Mouse (Mus musculus): ENCODE data around the gene Cfap58.
A peak's percentile ranks its signal among the peaks of the same experiment; 100 is the strongest.

Cfap58 gene

DNA sequence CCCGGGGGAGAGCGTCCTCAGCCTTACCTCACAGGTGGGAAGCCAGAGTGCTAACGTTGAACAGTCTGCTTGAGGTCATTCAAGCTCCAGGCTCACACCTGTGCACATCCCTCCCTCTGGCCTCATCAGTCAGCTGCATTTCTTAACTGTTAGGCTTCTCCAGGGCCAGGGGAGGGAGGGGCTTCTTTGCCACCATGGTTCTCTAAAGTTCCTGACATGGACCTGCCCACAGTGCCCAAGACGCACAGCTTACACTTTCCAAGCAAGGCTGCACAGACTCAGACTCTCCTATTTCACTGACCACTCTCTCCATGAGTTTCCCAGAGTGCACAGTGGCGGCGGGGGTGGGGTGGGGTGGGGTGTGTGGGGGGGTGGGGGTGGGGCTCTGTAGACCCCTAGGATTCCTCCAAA lies 28.5 kb upstream of the Cfap58 start:
- H3K36me3 ChIP-seq (ENCODE audit: control insufficient read depth, insufficient read depth, low read length, poor library complexity, severe bottlenecking): peaks cover under 1% of the 10 kb centered on the region; the same call in 1 of the 2 replicates
- no peaks in the 10 kb centered on the region for H3K27me3 ChIP-seq (ENCODE audit: control insufficient read depth, insufficient read depth, low read length, poor library complexity, severe bottlenecking)
- DNase-seq (ENCODE audit: low read depth, low spot score): no peak

DNA sequence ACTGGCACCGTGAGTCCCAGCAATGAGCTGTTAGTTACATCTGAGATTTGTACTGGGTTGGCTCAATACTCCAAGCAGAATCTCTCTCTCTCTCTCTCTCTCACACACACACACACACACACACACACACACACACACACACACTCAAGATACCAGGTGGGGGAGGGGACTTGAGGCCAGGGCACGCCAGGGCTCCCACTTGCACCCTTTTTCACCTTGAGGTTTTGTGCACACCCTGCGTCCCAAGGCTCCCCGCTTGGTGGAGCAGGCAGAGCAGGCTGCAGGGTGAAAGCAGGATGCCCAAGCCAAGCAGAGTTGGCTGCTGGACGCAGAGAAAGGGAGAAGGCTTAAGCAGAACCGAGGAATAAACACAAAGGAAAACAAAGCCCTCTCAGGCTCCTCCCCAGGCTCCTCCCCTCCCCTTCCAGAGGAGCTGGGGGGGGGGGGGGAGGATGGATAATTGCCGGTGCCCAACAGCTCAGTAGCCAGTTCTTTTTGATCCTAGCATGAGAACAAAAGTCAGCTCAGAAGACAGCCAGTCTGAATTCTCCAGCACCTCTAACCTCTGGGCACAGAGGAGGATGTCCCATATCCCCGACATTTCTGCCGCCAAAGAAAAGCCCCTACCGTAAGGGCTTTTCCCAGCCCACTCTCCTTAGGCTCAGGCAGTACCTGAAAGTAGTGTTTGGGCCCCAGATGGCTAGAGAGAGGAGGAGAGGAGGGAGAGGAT lies 27.9 kb upstream of the Cfap58 start:
- DNase-seq (ENCODE audit: low read depth, low spot score): no peak
- Histone ChIP-seq H3K27me3 (ENCODE audit: control insufficient read depth, insufficient read depth, low read length, poor library complexity, severe bottlenecking) (no peaks in the 10 kb centered on the region), H3K36me3 (ENCODE audit: control insufficient read depth, insufficient read depth, low read length, poor library complexity, severe bottlenecking) (peaks cover 2% of the 10 kb centered on the region; the same call in 1 of the 2 replicates)

DNA sequence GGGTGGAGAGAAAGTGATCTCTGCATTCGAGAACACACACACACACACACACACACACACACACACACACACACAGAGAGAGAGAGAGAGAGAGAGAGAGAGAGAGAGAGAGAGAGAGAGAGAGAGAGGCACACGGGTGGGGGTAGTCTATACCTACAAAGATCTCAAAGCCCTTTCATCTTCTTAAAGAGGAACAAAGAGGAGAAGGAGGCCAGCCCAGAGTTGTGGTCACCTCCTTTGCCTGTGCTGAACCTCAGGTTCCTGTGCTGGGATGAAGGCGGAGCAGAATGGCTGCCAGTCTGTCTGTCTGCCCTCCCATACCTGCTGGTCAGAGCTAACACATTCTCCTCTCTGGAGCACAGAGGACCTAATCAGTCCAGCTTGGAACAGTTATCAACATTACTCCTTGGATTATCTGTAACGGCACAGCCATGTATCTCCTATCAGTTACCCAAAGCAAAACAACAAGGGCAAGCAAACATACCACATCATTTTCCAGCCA lies 27.3 kb upstream of the Cfap58 start:
- peak; percentile 68 for DNase-seq (ENCODE audit: low read depth, low spot score)
- Histone ChIP-seq H3K36me3 (ENCODE audit: control insufficient read depth, insufficient read depth, low read length, poor library complexity, severe bottlenecking) (peaks cover 2% of the 10 kb centered on the region; the same call in 1 of the 2 replicates), H3K27me3 (ENCODE audit: control insufficient read depth, insufficient read depth, low read length, poor library complexity, severe bottlenecking) (no peaks in the 10 kb centered on the region)

DNA sequence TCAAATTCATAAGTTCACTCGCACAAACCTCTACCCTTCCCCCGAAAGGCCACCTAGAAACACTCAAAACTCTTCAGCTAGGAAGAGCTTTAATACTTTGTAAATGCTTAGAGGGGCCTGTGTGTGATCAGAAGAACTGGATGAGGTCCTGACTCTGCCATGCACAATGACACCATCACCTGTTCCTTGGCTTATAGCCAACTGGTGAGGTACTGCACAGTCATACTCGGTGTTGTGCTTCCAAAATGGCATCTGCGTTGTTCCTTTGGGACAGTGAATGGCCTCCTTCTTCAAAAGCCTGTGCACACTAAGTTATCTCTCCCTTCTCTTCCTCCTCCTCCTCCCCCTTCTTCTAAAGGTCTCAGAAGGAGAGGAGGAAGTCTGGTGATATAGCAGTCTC lies 26.7 kb upstream of the Cfap58 start:
- Histone ChIP-seq H3K27me3 (ENCODE audit: control insufficient read depth, insufficient read depth, low read length, poor library complexity, severe bottlenecking) (no peaks in the 10 kb centered on the region), H3K36me3 (ENCODE audit: control insufficient read depth, insufficient read depth, low read length, poor library complexity, severe bottlenecking) (peaks cover 2% of the 10 kb centered on the region; the same call in 1 of the 2 replicates)
- DNase-seq (ENCODE audit: low read depth, low spot score): no peak

DNA sequence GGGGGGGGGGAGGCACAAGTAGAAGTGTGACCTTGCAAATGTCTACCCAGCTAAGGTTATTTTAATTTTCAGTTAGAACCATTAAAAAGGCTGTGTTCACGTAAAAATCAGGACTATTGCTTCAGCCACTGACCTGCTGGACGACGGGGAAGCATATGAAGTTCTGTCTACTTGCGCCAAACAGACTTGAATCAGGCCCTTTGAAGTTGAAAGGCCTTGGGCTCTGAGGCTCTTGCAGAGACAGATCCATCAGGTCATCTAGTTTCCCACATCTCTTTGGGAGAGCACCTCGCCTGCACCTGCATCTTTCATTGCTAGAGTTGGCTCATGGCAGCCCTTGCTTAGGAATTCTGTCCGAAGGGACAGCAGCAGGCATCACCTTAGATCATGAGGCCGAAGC lies 24.1 kb upstream of the Cfap58 start:
- Histone ChIP-seq H3K36me3 (ENCODE audit: control insufficient read depth, insufficient read depth, low read length, poor library complexity, severe bottlenecking) (peaks cover 2% of the 10 kb centered on the region; the same call in 1 of the 2 replicates), H3K27me3 (ENCODE audit: control insufficient read depth, insufficient read depth, low read length, poor library complexity, severe bottlenecking) (no peaks in the 10 kb centered on the region)
- no peak for DNase-seq (ENCODE audit: low read depth, low spot score)

DNA sequence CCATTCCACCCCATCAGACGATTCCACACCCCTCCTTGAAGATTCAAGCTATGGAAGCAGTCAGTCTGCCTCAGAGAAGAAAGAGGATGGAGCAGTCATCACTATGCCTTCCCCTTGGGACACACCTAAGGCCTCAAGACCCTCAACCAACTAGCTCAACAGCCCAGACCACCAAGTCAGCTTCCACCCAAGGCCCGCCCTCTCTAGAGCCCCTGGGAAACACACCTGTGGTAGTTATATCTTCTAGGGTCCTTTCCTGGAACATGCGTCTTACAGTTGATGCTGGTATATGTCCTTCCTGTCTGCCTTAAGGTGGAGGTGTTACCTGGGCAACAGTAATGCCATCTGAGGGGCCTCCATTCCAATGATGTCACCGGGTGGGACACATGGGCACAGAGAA lies 23.3 kb upstream of the Cfap58 start:
- DNase-seq (ENCODE audit: low read depth, low spot score): no peak
- Histone ChIP-seq H3K27me3 (ENCODE audit: control insufficient read depth, insufficient read depth, low read length, poor library complexity, severe bottlenecking) (no peaks in the 10 kb centered on the region), H3K36me3 (ENCODE audit: control insufficient read depth, insufficient read depth, low read length, poor library complexity, severe bottlenecking) (peaks cover 2% of the 10 kb centered on the region; the same call in 1 of the 2 replicates)

DNA sequence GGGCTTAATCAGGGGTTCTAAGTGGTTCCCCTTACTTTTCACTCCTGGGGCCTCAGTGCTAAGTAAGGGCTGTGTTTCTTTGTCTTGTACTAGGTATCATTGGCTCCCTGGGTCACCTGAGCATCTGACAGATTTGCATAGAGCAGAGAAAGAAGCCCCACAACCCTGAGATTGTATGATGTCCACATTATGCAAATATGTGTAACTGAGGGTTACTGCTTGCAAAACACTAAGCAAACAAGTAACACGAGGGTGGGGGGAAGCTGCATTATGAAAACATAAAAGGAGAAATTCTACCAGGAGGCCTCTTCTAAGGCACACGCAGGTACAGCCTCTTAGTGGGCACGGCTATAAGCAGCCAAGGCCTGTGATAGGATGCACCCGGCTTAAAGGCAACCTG lies 22.2 kb upstream of the Cfap58 start:
- peaks cover 2% of the 10 kb centered on the region; the same call in 1 of the 2 replicates for H3K36me3 ChIP-seq (ENCODE audit: control insufficient read depth, insufficient read depth, low read length, poor library complexity, severe bottlenecking)
- DNase-seq (ENCODE audit: low read depth, low spot score): peak; percentile 86

DNA sequence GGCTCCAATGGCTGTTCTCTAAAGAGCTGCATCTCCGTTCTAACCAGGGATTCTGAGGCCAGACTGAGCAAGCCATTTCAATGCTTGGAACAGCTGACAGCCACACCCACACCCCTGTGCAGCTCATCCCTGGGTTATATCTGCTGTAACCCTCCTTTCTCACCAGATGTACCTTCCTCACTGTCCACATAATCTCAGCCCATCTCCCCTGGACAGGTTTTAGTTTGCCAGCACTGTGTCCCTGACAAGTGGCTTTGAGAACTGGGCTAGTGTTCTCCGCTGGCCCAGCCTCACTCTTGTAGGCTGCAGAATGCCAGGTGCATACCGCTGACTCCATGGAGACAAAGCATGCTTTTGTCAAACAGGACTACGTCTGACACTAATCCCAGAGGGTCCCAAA lies 20.1 kb upstream of the Cfap58 start:
- no peak for DNase-seq (ENCODE audit: low read depth, low spot score)
- no peaks in the 10 kb centered on the region for H3K27me3 ChIP-seq (ENCODE audit: control insufficient read depth, insufficient read depth, low read length, poor library complexity, severe bottlenecking)

More for the DNA sequence above, 22.2 kb upstream of the Cfap58 start:
- H3K27me3 ChIP-seq (ENCODE audit: control insufficient read depth, insufficient read depth, low read length, poor library complexity, severe bottlenecking): no peaks in the 10 kb centered on the region

DNA sequence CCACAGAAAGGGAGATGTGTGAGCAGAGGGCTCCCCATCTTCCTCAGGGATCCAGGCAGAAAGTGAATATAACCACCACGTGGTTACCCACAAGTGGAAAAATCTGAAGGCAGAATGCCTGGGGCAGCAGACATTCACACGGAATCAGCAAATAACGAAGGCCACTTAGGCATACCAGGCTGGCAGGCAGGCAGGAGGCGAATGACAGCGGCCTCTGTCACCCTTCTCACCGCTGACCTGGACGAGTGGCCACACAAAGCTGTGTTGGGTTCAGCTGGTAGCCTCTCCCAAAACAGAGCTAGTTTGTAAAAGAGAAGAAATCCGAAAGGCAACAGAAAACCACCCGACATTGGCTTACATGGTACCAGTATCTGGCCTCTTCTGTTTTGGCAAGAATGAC lies 19.5 kb upstream of the Cfap58 start:
- no peak for DNase-seq (ENCODE audit: low read depth, low spot score)
- peaks cover 2% of the 10 kb centered on the region; the same call in 1 of the 2 replicates for H3K36me3 ChIP-seq (ENCODE audit: control insufficient read depth, insufficient read depth, low read length, poor library complexity, severe bottlenecking)
- no peaks in the 10 kb centered on the region for H3K27me3 ChIP-seq (ENCODE audit: control insufficient read depth, insufficient read depth, low read length, poor library complexity, severe bottlenecking)

More for the DNA sequence above, 20.1 kb upstream of the Cfap58 start:
- H3K36me3 ChIP-seq (ENCODE audit: control insufficient read depth, insufficient read depth, low read length, poor library complexity, severe bottlenecking): peaks cover 2% of the 10 kb centered on the region; the same call in 1 of the 2 replicates

DNA sequence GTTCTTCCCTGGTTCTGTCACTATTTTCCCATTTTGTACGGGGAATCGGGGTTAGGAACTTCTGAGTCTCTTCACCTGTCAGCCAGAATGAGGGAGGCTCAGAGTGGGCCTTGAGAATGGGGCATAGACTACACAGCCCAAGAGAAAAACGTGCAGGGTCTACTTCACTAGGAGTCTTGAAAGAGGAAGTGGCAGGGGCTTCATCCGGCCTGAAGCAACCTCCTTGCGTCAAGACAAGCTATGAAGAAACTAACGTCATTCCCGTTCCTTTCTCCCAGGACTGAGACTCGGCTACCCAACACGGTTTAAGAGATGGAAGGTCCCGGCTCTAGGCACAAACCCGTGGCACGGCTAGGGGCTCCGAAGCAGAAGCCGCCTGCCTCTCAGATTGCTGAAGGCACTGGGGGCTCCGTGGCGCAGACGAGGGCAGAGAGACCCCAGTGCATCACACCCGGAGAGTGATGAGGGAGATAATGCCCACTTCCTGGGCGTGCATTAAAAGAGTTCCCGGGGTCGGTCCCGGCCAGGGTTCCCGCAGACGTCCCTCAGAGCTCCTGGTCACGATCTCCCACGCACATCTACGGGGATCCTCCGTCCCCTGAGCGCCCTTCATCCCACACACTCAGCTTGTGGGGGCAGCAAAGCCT lies 18.9 kb upstream of the Cfap58 start:
- peak; percentile 81 for DNase-seq (ENCODE audit: low read depth, low spot score)
- peaks cover 2% of the 10 kb centered on the region; the same call in 1 of the 2 replicates for H3K36me3 ChIP-seq (ENCODE audit: control insufficient read depth, insufficient read depth, low read length, poor library complexity, severe bottlenecking)
- no peaks in the 10 kb centered on the region for H3K27me3 ChIP-seq (ENCODE audit: control insufficient read depth, insufficient read depth, low read length, poor library complexity, severe bottlenecking)

DNA sequence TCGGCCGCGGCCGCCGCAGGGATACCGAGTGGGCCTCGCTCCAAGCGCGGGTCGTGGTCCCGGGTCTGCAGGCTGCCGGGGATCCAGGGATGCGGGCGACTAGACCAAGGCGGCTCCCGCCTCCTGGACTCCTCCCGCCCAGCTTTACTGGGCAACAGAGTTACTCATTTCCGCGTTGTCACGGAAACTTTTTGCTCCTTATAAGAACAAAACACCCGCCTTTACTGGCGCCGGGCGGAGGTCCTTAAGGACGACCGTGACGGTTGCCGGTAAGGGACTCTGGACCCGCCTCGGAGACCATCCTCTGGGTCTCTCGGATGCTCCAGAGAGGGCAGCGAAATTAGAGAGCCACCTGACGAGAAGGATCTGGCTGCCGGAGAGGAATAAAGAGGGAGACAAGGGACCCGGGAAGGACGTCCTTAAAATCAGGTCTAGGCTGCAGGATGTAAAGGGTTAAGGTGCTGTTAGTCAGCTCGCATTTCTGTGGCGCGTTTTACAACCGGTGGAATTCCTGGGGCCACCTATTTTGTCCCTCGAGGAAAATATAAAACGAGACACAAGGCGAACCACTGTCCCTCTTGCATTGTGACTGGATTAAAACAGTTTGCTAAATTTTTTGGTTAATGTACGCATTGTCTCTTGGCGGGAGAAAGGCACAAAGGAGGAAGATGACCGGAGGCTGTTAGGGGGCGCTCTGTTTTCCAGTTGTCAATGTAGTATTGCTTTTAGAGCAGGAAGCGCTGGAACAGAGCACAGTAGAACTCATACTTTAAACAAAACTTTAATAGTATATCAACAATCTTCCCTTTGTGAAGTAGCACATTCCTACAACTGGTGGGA lies 18.1 kb upstream of the Cfap58 start, which contains the start of the genes Cfap43 and Itprip:
TSS of gene Cfap43 (minus strand) at position 162 of the 840 bp plus-strand sequence.
TSS of gene Itprip (minus strand) at position 174 of the 840 bp plus-strand sequence.
- H3K27me3 ChIP-seq (ENCODE audit: control insufficient read depth, insufficient read depth, low read length, poor library complexity, severe bottlenecking): no peaks in the 10 kb centered on the region
- H3K36me3 ChIP-seq (ENCODE audit: control insufficient read depth, insufficient read depth, low read length, poor library complexity, severe bottlenecking): no peaks in the 10 kb centered on the region; the same call in 1 of the 2 replicates
- peak; percentile 90 for DNase-seq (ENCODE audit: low read depth, low spot score)

DNA sequence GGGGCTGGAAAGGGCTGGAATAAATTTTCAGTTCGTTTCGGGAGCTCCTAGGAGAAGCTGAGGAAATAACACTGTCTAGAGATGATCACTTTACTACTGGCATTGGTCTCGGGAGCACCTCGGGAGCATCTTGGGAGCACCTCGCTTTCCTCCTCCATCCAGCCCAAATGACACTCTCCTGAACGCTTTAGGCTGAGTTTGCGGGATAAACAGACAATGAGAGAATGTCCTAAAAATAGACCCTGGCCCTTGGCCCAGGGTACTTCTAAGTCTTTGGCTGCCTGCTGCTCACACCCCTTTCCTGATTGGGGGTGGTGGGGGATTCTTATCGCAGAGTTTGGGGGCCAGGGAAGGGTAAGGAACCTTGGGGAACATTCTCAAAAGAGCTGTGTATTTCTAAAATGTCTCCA lies 17.5 kb upstream of the Cfap58 start:
- DNase-seq (ENCODE audit: low read depth, low spot score): no peak
- H3K27me3 ChIP-seq (ENCODE audit: control insufficient read depth, insufficient read depth, low read length, poor library complexity, severe bottlenecking): no peaks in the 10 kb centered on the region
- no peaks in the 10 kb centered on the region; the same call in 1 of the 2 replicates for H3K36me3 ChIP-seq (ENCODE audit: control insufficient read depth, insufficient read depth, low read length, poor library complexity, severe bottlenecking)

DNA sequence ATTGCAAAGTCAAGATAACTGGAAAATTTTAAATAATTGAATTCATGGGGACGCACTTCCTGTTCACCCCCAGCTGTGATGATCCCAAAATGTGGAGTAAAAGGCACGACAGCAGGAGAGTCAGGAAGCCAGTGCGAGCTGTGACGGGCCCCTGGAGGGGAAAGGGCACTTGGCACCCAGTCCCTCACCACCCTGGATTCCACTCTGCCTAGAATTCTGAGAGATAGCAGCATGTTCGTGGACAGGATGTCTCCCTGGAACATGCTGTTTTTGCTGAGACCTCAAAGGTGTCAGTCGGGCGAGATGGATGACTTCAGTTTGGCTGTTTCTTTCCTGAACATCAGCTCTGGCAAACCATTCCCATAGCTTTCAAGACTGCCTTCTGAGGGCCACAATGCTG lies 11.7 kb upstream of the Cfap58 start:
- no peaks in the 10 kb centered on the region for H3K36me3 ChIP-seq (ENCODE audit: control insufficient read depth, insufficient read depth, low read length, poor library complexity, severe bottlenecking)
- no peaks in the 10 kb centered on the region for H3K27me3 ChIP-seq (ENCODE audit: control insufficient read depth, insufficient read depth, low read length, poor library complexity, severe bottlenecking)
- DNase-seq (ENCODE audit: low read depth, low spot score): no peak

DNA sequence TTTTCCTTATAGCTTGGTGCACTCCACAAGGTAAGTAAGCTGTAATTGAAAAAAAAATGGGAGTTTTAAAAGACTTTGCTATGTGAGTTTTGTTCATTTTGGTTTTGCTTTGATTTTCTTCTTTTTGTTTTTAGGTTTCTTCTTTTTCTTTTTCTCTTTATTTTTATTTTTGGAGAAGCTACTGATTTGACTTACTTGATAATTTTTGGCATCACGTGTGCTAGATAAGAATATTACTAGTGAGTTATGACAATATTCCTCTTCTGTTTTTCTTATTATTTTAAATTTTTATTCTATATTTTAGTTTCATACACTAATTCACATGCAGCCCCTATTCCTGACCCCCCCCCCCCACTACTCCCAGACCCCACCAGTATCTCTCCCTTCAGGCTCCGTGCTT lies 10.4 kb upstream of the Cfap58 start:
- H3K36me3 ChIP-seq (ENCODE audit: control insufficient read depth, insufficient read depth, low read length, poor library complexity, severe bottlenecking): no peaks in the 10 kb centered on the region
- H3K27me3 ChIP-seq (ENCODE audit: control insufficient read depth, insufficient read depth, low read length, poor library complexity, severe bottlenecking): no peaks in the 10 kb centered on the region
- no peak for DNase-seq (ENCODE audit: low read depth, low spot score)

Data from splenic B cell, adult 2 months (primary cell).